Mouse (Mus musculus) embryonic facial prominence, embryonic 14.5 days (tissue): ENCODE measurements at regions not wholly inside any gene's neighbourhood (a gene's known extent, or its start where the extent isn't known, plus 50 kb on each side); places are given as distances from the start of the nearest gene placed in this dataset.
A peak's percentile ranks its signal among the peaks of the same experiment; 100 is the strongest.

Experiments
- ATAC-seq: fragments of 200-750 bp; cut with Nextera tagmentation; 2 replicates; pipeline ENCODE4 v1.8.0; 2017; ENCODE audit warnings: low read depth, moderate number of reproducible peaks, moderate TSS enrichment
- DNase-seq: peaks from one replicate; pipeline ENCODE4 v3.0.0-alpha.2; 2015; ENCODE audit warnings: low spot score
- H3K27ac ChIP-seq: fragments of 300-500 bp; sonication (generic); replicated peaks from 2 replicates; pipeline ENCODE4 v1.5.1; 2014; ENCODE audit warnings: low read depth, mild to moderate bottlenecking, low read length, moderate library complexity
- H3K27me3 ChIP-seq: fragments of 300-500 bp; sonication (generic); replicated peaks from 2 replicates; pipeline ENCODE4 v1.6.1; 2014; ENCODE audit warnings: low read length; ENCODE audit not compliant: control insufficient read depth, insufficient read depth
- H3K36me3 ChIP-seq: fragments of 300-500 bp; sonication (generic); 2 replicates; pipeline ENCODE4 v1.6.1; 2014; ENCODE audit warnings: low read length, mixed read lengths; ENCODE audit not compliant: control insufficient read depth, insufficient read depth
- H3K4me1 ChIP-seq: fragments of 300-500 bp; sonication (generic); 2 replicates; pipeline ENCODE4 v1.6.1; 2014; ENCODE audit warnings: antibody characterized with exemption, low read length; ENCODE audit not compliant: control insufficient read depth, insufficient read depth
- H3K4me2 ChIP-seq: fragments of 300-500 bp; sonication (generic); 2 replicates; pipeline ENCODE4 v1.6.1; 2014; ENCODE audit warnings: low read depth, mild to moderate bottlenecking, low read length, moderate library complexity, mixed read lengths
- H3K4me3 ChIP-seq: fragments of 300-500 bp; sonication (generic); 2 replicates; pipeline ENCODE4 v1.5.1; 2014; ENCODE audit warnings: low read depth, mild to moderate bottlenecking, low read length
- H3K9ac ChIP-seq: fragments of 300-500 bp; sonication (generic); 2 replicates; pipeline ENCODE4 v1.6.1; 2014; ENCODE audit warnings: low read depth, mild to moderate bottlenecking, low read length, moderate library complexity, mixed read lengths
- H3K9me3 ChIP-seq: fragments of 300-500 bp; sonication (generic); 2 replicates; pipeline ENCODE4 v1.6.1; 2016; ENCODE audit warnings: low read length; ENCODE audit not compliant: control insufficient read depth
- WGBS: fragments of 180-500 bp; shearing (Covaris S2); extraction: QIAGEN DNeasy Blood & Tissue Kit; methylation state at CpG from one replicate; pipeline ENCODE4 v1.1.7; 2014; 5-methylcytosine and 5-hydroxymethylcytosine counted together

DNA sequence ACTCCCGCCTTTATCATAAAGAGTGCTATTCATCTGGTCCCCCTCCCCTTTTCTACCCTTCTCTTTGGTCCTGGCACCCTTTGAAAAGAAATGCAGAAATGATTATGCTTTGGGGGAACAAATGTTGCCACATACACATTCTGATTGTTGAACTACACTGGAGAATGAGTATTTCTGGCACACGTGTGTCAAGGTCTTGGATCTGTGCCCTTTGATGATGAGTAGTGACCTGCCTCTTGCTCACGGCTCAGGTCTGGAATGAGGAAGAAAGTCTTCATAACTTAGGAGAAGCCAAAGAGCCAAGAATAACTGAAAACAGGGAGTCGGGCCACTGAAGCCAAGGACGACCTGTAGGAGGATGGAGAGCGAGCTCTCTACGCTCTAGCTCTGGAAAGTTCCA lies 187.3 kb upstream of the Runx1 start:
- Histone ChIP-seq H3K9ac (no peak overlapping the region), H3K9me3 (no peaks in the 10 kb centered on the region), H3K27me3 (no peaks in the 10 kb centered on the region), H3K4me1 (no peaks in the 10 kb centered on the region), H3K27ac (no peak overlapping the region), H3K4me2 (no peak overlapping the region), H3K4me3 (no peak overlapping the region), H3K36me3 (no peaks in the 10 kb centered on the region)
- 81% methylated on average over 7 of the region's 7 CpGs for WGBS
- no peak for DNase-seq
- ATAC-seq: no peak

DNA sequence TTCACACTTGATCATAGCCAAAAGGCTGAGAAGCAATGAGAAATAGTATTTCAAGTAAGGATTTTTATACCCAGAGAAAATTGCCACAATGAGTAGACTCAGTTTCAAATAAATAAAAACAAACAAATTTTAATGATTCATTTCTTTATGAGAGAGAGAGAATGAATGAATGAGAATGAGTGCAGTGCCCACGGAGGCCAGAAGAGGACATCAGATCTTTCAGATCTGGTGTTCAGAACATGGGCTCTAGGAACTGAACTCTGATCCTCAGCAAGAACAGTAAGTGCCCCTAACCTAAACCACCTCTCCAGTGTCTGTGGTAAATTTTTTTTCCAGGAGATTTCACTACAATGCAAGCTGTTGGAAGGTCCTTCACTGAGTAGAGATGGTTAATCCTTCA lies 185.5 kb upstream of the Runx1 start:
- 95% methylated on average over 1 of the region's 1 CpGs for WGBS
- no peak for DNase-seq
- Histone ChIP-seq H3K4me1 (peaks cover 3% of the 10 kb centered on the region), H3K27ac (no peak overlapping the region), H3K4me3 (no peak overlapping the region), H3K4me2 (no peak overlapping the region), H3K27me3 (no peaks in the 10 kb centered on the region; the same call in 1 of the 2 replicates), H3K9ac (no peak overlapping the region), H3K9me3 (no peaks in the 10 kb centered on the region), H3K36me3 (no peaks in the 10 kb centered on the region)
- no peak for ATAC-seq

DNA sequence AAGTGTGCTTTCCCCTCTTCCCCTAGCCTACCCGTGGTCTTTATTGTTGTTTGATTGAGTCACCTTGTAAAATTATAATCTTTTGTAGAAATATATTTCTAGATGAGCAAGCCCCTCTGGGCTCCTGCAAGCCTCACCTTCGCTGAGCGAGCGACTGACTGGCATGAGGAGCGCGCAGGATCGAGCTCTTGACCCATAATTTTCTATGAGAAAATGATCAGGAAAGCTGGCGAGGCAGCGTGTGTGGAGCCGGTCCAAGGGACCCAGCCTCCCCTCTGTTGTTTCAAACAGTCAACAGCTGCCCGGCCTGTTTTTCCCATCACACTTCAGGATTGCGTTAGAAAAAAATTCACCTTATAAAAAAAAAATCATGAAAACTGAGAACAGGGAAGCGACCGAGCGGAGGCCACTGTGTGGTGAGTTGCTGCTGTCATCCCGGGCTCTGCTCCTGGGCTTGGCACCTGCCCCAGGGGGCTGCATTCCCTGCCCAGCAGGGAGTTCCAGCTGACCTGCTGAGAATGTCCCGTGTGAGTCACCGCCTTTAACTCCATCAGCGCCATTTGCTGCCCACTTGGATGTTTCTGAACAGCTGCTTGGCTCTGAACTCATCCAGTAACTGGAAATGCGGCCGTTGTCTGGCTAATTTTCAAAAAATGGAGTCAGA lies 180.5 kb upstream of the Runx1 start:
- H3K4me3 ChIP-seq: peak overlapping the region; percentile 10; the same call in 1 of the 2 replicates
- no peaks in the 10 kb centered on the region for H3K36me3 ChIP-seq
- peak; percentile 89 for DNase-seq
- H3K27me3 ChIP-seq: no peaks in the 10 kb centered on the region; the same call in 1 of the 2 replicates
- WGBS: 7% methylated on average over 21 of the region's 21 CpGs
- peak; percentile 89 for ATAC-seq
- H3K4me2 ChIP-seq: peak overlapping the region; percentile 53
- peak overlapping the region; percentile 74 for H3K27ac ChIP-seq
- H3K4me1 ChIP-seq: peaks cover 11% of the 10 kb centered on the region
- H3K9me3 ChIP-seq: no peaks in the 10 kb centered on the region
- H3K9ac ChIP-seq: peak overlapping the region; percentile 30; the same call in 1 of the 2 replicates

DNA sequence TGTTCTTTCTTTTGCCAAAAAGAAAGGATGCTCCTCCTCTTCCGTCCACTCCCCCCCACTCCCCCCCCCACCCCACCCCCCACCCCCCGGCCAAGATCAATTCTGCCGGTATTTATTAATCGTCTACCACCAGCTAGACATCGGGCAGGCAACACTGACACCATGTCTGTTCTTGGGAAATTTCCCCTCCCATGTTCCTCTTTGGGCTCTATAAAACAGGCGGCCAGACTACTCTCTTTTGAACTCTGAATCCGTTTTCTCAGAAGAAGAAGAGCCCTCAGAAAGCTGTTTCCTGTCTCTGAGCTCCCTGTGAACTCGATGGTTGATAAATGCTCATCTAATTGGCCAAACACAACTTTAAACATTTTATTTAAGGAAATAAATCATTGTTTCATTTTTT lies 179.5 kb upstream of the Runx1 start:
- Histone ChIP-seq H3K27me3 (no peaks in the 10 kb centered on the region; the same call in 1 of the 2 replicates), H3K9ac (no peak overlapping the region), H3K36me3 (no peaks in the 10 kb centered on the region), H3K4me2 (peak overlapping the region; percentile 12; the same call in 1 of the 2 replicates), H3K4me1 (peaks cover 11% of the 10 kb centered on the region), H3K9me3 (no peaks in the 10 kb centered on the region), H3K4me3 (no peak overlapping the region), H3K27ac (no peak overlapping the region)
- no peak for ATAC-seq
- DNase-seq: no peak
- 14% methylated on average over 8 of the region's 8 CpGs for WGBS

DNA sequence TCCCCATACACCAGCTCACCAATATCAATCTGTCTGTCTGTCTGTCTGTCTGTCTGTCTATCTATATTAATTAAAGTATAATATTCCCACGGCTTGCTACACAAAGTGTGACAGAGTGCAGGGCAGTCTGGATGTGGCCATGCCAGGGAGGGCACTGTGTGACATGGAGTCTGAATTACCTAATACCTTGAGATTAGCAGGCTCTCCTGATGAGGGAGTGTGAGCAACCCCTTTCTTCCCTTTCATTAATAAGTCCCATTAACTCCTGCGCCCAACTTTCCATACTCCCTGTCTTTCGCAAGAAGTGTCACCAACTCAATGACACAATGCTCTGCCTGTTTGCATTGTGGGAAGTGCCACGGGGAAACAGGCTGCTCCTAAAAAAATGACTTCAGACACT lies 177.9 kb upstream of the Runx1 start:
- H3K4me2 ChIP-seq: no peak overlapping the region
- no peaks in the 10 kb centered on the region; the same call in 1 of the 2 replicates for H3K9me3 ChIP-seq
- H3K36me3 ChIP-seq: no peaks in the 10 kb centered on the region
- H3K27ac ChIP-seq: no peak overlapping the region
- 75% methylated on average over 4 of the region's 4 CpGs for WGBS
- DNase-seq: no peak
- no peak overlapping the region for H3K9ac ChIP-seq
- H3K27me3 ChIP-seq: no peaks in the 10 kb centered on the region; the same call in 1 of the 2 replicates
- no peak overlapping the region for H3K4me3 ChIP-seq
- peaks cover 11% of the 10 kb centered on the region for H3K4me1 ChIP-seq
- no peak for ATAC-seq

DNA sequence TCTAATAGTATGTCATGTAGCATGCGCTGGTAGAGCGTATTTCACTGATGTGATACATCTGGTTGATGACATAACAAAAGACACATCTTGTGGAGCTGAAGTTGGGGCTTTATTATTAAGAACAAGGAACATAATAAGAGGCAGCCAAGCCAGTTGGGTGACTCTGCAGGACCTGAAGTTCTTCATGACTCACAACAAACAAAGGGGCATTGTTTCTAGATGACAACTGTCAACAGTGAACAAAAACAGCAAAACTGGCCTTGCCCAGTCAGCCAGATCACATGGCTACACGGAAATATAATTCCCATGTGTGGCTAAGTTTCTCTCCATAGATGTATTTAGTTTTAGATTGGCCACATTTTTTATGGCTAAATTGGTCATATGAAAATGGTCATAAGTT lies 172.7 kb upstream of the Runx1 start:
- 84% methylated on average over 3 of the region's 3 CpGs for WGBS
- no peaks in the 10 kb centered on the region; the same call in 1 of the 2 replicates for H3K9me3 ChIP-seq
- no peak overlapping the region for H3K27ac ChIP-seq
- ATAC-seq (no peak), DNase-seq (peak; percentile 51)
- H3K36me3 ChIP-seq: no peaks in the 10 kb centered on the region
- no peak overlapping the region for H3K4me3 ChIP-seq
- H3K27me3 ChIP-seq: no peaks in the 10 kb centered on the region
- no peak overlapping the region for H3K4me2 ChIP-seq
- H3K9ac ChIP-seq: no peak overlapping the region
- H3K4me1 ChIP-seq: no peaks in the 10 kb centered on the region

DNA sequence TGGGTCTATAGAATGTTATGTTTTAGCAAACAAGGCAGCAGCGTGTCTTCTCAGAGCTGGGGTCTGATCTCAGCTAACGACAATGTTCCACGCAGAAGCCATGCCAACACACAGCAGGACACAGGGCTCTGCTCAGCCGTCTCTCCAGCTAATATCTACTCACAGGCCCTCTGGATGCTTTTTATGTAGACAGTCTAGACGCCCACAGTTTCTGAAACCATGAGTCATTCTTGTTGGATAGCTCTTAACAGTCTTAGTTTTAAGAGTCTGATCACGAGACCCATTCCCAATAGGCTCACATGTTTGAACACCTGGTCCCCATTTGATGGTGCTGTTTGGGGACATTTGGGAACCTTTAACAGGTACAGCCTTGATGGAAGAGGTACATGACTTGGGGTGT lies 171.7 kb upstream of the Runx1 start:
- no peaks in the 10 kb centered on the region for H3K4me1 ChIP-seq
- H3K36me3 ChIP-seq: no peaks in the 10 kb centered on the region
- no peak for ATAC-seq
- no peak overlapping the region for H3K9ac ChIP-seq
- DNase-seq: no peak
- H3K27ac ChIP-seq: no peak overlapping the region
- 79% methylated on average over 6 of the region's 6 CpGs for WGBS
- no peaks in the 10 kb centered on the region for H3K27me3 ChIP-seq
- H3K4me2 ChIP-seq: no peak overlapping the region
- no peak overlapping the region for H3K4me3 ChIP-seq
- no peaks in the 10 kb centered on the region; the same call in 1 of the 2 replicates for H3K9me3 ChIP-seq

DNA sequence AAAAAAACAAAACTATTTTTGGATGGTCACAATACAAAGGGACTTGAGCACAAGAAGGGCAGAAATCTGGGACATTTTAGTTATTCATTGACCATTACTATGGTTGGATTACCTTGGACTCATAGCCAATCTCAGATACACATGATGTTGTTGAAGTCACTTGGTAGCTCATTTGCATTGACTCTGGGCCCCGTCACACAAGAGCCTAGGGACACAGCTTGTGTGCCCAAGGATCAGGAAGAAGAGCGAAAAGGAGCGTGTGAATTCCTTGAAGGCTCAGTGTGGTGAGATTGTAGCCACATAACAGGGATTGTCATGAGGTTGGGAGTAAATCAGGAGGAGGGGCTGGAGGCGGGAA lies 170.0 kb upstream of the Runx1 start:
- Histone ChIP-seq H3K4me3 (no peak overlapping the region), H3K9me3 (no peaks in the 10 kb centered on the region; the same call in 1 of the 2 replicates), H3K4me1 (no peaks in the 10 kb centered on the region), H3K4me2 (no peak overlapping the region), H3K27me3 (no peaks in the 10 kb centered on the region), H3K9ac (no peak overlapping the region), H3K36me3 (no peaks in the 10 kb centered on the region), H3K27ac (no peak overlapping the region)
- ATAC-seq (no peak), DNase-seq (no peak)
- WGBS: 83% methylated on average over 4 of the region's 4 CpGs
